Mouse (Mus musculus) lung, embryonic 14.5 days (tissue): ENCODE results near the gene Mgam. TPM values are rescaled to one million over a fixed set of nuclear protein-coding genes. Genes with fewer than 3 reads are reported as not detected.
"Not testable (repeated sequence)": the region's sequence is repeated elsewhere in the genome, so short reads cannot be mapped to it uniquely, and the experiment has no call there.

Experiments
- ATAC-seq: fragments of 200-750 bp; cut with Nextera tagmentation; 2 replicates; pipeline ENCODE4 v1.8.0; 2017; ENCODE audit warnings: mild to moderate bottlenecking, moderate TSS enrichment, moderate library complexity; ENCODE audit not compliant: insufficient read depth
- DNase-seq: peaks from one replicate; pipeline ENCODE4 v3.0.0-alpha.2; 2015
- H3K27ac ChIP-seq: fragments of 300-500 bp; sonication (generic); 2 replicates; pipeline ENCODE4 v1.5.1; 2014; ENCODE audit warnings: low read depth, mild to moderate bottlenecking, moderate library complexity
- H3K27me3 ChIP-seq: fragments of 300-500 bp; sonication (generic); 2 replicates; pipeline ENCODE4 v1.6.1; 2014; ENCODE audit warnings: low read length, control low read depth; ENCODE audit not compliant: insufficient read depth
- H3K36me3 ChIP-seq: fragments of 300-500 bp; sonication (generic); 2 replicates; pipeline ENCODE4 v1.6.1; 2014; ENCODE audit warnings: control low read depth; ENCODE audit not compliant: insufficient read depth
- H3K4me1 ChIP-seq: fragments of 300-500 bp; sonication (generic); 2 replicates; pipeline ENCODE4 v1.6.1; 2014; ENCODE audit warnings: antibody characterized with exemption, control low read depth; ENCODE audit not compliant: insufficient read depth
- H3K4me2 ChIP-seq: fragments of 300-500 bp; sonication (generic); 2 replicates; pipeline ENCODE4 v1.6.1; 2014; ENCODE audit warnings: mild to moderate bottlenecking
- H3K4me3 ChIP-seq: fragments of 300-500 bp; sonication (generic); 2 replicates; pipeline ENCODE4 v1.5.1; 2014; ENCODE audit warnings: low read depth, low read length
- H3K9ac ChIP-seq: fragments of 300-500 bp; sonication (generic); 2 replicates; pipeline ENCODE4 v1.6.1; 2014
- H3K9me3 ChIP-seq: fragments of 300-500 bp; sonication (generic); 2 replicates; pipeline ENCODE4 v1.6.1; 2016; ENCODE audit warnings: low read depth, low read length, control low read depth
- CTCF ChIP-seq: IDR thresholded peaks from 2 replicates; pipeline ENCODE4 v1.5.1; 2016; ENCODE audit warnings: antibody characterized with exemption, low read depth
- WGBS: fragments of 180-500 bp; shearing (Covaris S2); extraction: QIAGEN DNeasy Blood & Tissue Kit; methylation state at CpG from one replicate; pipeline ENCODE4 v1.1.7; 2014; 5-methylcytosine and 5-hydroxymethylcytosine counted together
- polyA plus RNA-seq: library from polyadenylated mRNA; unstranded; fragments of >200 nt; fragmentation: Nextera tagmentation; extraction: Ambion mirVana; gene quantifications from 2 replicates; pipeline ENCODE4 v1.2.1, GENCODE M21; 2014

Gene Mgam
- polyA plus RNA-seq, 1 experiment from 2014 or later, result 0.38 TPM

- no peak overlapping the region for H3K27ac ChIP-seq
- no peak for TF ChIP-seq CTCF
- no peak overlapping the region for H3K9ac ChIP-seq
- DNase-seq (no peak), ATAC-seq (no peak)
- no peaks in the 10 kb centered on the region for H3K4me1 ChIP-seq
- no peaks in the 10 kb centered on the region for H3K9me3 ChIP-seq
- H3K36me3 ChIP-seq, result no peaks in the 10 kb centered on the region
- no peaks in the 10 kb centered on the region for H3K27me3 ChIP-seq
- 76% methylated on average over 1 of the region's 1 CpGs for WGBS
- no peak overlapping the region for H3K4me3 ChIP-seq
- no peak overlapping the region for H3K4me2 ChIP-seq
These were observed 87.1 kb downstream of the Mgam start for GRCm38 (mm10) chr6:40715705-40716104.

GRCm38 (mm10) chr6:40728506-40728905, 99.9 kb downstream of the Mgam start:
- not testable (repeated sequence) for H3K9me3 ChIP-seq, H3K27ac ChIP-seq, DNase-seq, ATAC-seq, H3K4me3 ChIP-seq, H3K27me3 ChIP-seq, H3K4me2 ChIP-seq, H3K4me1 ChIP-seq, H3K9ac ChIP-seq, H3K36me3 ChIP-seq
- 39% methylated on average over 4 of the region's 4 CpGs for WGBS

- 85% methylated on average over 3 of the region's 3 CpGs for WGBS
- H3K9me3 ChIP-seq, result no peaks in the 10 kb centered on the region
- H3K4me1 ChIP-seq, result no peaks in the 10 kb centered on the region
- DNase-seq, result no peak
- H3K27me3 ChIP-seq, result no peaks in the 10 kb centered on the region
- no peak for TF ChIP-seq CTCF
- no peak overlapping the region for H3K4me2 ChIP-seq
- no peak overlapping the region for H3K4me3 ChIP-seq
- no peak overlapping the region for H3K27ac ChIP-seq
- no peak overlapping the region for H3K9ac ChIP-seq
- H3K36me3 ChIP-seq, result no peaks in the 10 kb centered on the region
- ATAC-seq, result no peak
These were observed 110.9 kb downstream of the Mgam start for GRCm38 (mm10) chr6:40739545-40739944.

GRCm38 (mm10) chr6:40749030-40749429, 120.4 kb downstream of the Mgam start:
- H3K4me1 ChIP-seq, H3K36me3 ChIP-seq, H3K9me3 ChIP-seq, H3K4me2 ChIP-seq, ATAC-seq, H3K9ac ChIP-seq, DNase-seq, H3K4me3 ChIP-seq, H3K27ac ChIP-seq, H3K27me3 ChIP-seq: not testable (repeated sequence)
- 77% methylated on average over 6 of the region's 6 CpGs for WGBS

- DNase-seq (no peak), ATAC-seq (no peak)
- 79% methylated on average over 1 of the region's 1 CpGs for WGBS
- no peak overlapping the region for H3K27ac ChIP-seq
- TF ChIP-seq CTCF, result no peak
- H3K9ac ChIP-seq, result no peak overlapping the region
- no peak overlapping the region for H3K4me2 ChIP-seq
- no peak overlapping the region for H3K4me3 ChIP-seq
- H3K27me3 ChIP-seq, result no peaks in the 10 kb centered on the region
- H3K36me3 ChIP-seq, result no peaks in the 10 kb centered on the region
- no peaks in the 10 kb centered on the region for H3K4me1 ChIP-seq
- H3K9me3 ChIP-seq, result no peaks in the 10 kb centered on the region
These were observed 127.3 kb downstream of the Mgam start for GRCm38 (mm10) chr6:40755948-40756347.

GRCm38 (mm10) chr6:40757346-40757745, 128.7 kb downstream of the Mgam start:
- not testable (repeated sequence) for H3K27me3 ChIP-seq, H3K4me3 ChIP-seq, H3K27ac ChIP-seq, H3K4me2 ChIP-seq, H3K9me3 ChIP-seq, DNase-seq, ATAC-seq, H3K9ac ChIP-seq, H3K36me3 ChIP-seq, H3K4me1 ChIP-seq
- WGBS, result 32% methylated on average over 3 of the region's 4 CpGs

GRCm38 (mm10) chr6:40774656-40775055, 146.0 kb downstream of the Mgam start:
- H3K9me3 ChIP-seq, result no peaks in the 10 kb centered on the region
- H3K4me3 ChIP-seq, result no peak overlapping the region
- no peak overlapping the region for H3K9ac ChIP-seq
- WGBS, result 85% methylated on average over 3 of the region's 3 CpGs
- no peak for TF ChIP-seq CTCF
- no peak overlapping the region for H3K4me2 ChIP-seq
- ATAC-seq, result no peak
- H3K27me3 ChIP-seq, result no peaks in the 10 kb centered on the region
- H3K4me1 ChIP-seq, result no peaks in the 10 kb centered on the region
- H3K27ac ChIP-seq, result no peak overlapping the region
- no peaks in the 10 kb centered on the region for H3K36me3 ChIP-seq
- no peak for DNase-seq

GRCm38 (mm10) chr6:40778458-40778857, 149.8 kb downstream of the Mgam start:
- no peak overlapping the region for H3K27ac ChIP-seq
- no peaks in the 10 kb centered on the region for H3K27me3 ChIP-seq
- no peaks in the 10 kb centered on the region for H3K36me3 ChIP-seq
- H3K9me3 ChIP-seq, result no peaks in the 10 kb centered on the region
- TF ChIP-seq CTCF, result no peak
- DNase-seq (no peak), ATAC-seq (no peak)
- H3K4me1 ChIP-seq, result no peaks in the 10 kb centered on the region
- H3K4me2 ChIP-seq, result no peak overlapping the region
- H3K4me3 ChIP-seq, result no peak overlapping the region
- WGBS, result 80% methylated on average over 4 of the region's 4 CpGs
- H3K9ac ChIP-seq, result no peak overlapping the region
